Mouse (Mus musculus) lung, embryonic 14.5 days (tissue): ENCODE measurements at regions not wholly inside any gene's neighbourhood (a gene's known extent, or its start where the extent isn't known, plus 50 kb on each side); places are given as distances from the start of the nearest gene placed in this dataset.

ENCODE experiments used
- ATAC-seq: fragments of 200-750 bp; cut with Nextera tagmentation; 2 replicates; pipeline ENCODE4 v1.8.0; 2017; ENCODE audit warnings: mild to moderate bottlenecking, moderate TSS enrichment, moderate library complexity; ENCODE audit not compliant: insufficient read depth
- DNase-seq: peaks from one replicate; pipeline ENCODE4 v3.0.0-alpha.2; 2015
- H3K27ac ChIP-seq: fragments of 300-500 bp; sonication (generic); 2 replicates; pipeline ENCODE4 v1.5.1; 2014; ENCODE audit warnings: low read depth, mild to moderate bottlenecking, moderate library complexity
- H3K27me3 ChIP-seq: fragments of 300-500 bp; sonication (generic); 2 replicates; pipeline ENCODE4 v1.6.1; 2014; ENCODE audit warnings: low read length, control low read depth; ENCODE audit not compliant: insufficient read depth
- H3K36me3 ChIP-seq: fragments of 300-500 bp; sonication (generic); 2 replicates; pipeline ENCODE4 v1.6.1; 2014; ENCODE audit warnings: control low read depth; ENCODE audit not compliant: insufficient read depth
- H3K4me1 ChIP-seq: fragments of 300-500 bp; sonication (generic); 2 replicates; pipeline ENCODE4 v1.6.1; 2014; ENCODE audit warnings: antibody characterized with exemption, control low read depth; ENCODE audit not compliant: insufficient read depth
- H3K4me2 ChIP-seq: fragments of 300-500 bp; sonication (generic); 2 replicates; pipeline ENCODE4 v1.6.1; 2014; ENCODE audit warnings: mild to moderate bottlenecking
- H3K4me3 ChIP-seq: fragments of 300-500 bp; sonication (generic); 2 replicates; pipeline ENCODE4 v1.5.1; 2014; ENCODE audit warnings: low read depth, low read length
- H3K9ac ChIP-seq: fragments of 300-500 bp; sonication (generic); 2 replicates; pipeline ENCODE4 v1.6.1; 2014
- H3K9me3 ChIP-seq: fragments of 300-500 bp; sonication (generic); 2 replicates; pipeline ENCODE4 v1.6.1; 2016; ENCODE audit warnings: low read depth, low read length, control low read depth
- CTCF ChIP-seq: IDR thresholded peaks from 2 replicates; pipeline ENCODE4 v1.5.1; 2016; ENCODE audit warnings: antibody characterized with exemption, low read depth
- WGBS: fragments of 180-500 bp; shearing (Covaris S2); extraction: QIAGEN DNeasy Blood & Tissue Kit; methylation state at CpG from one replicate; pipeline ENCODE4 v1.1.7; 2014; 5-methylcytosine and 5-hydroxymethylcytosine counted together

DNA sequence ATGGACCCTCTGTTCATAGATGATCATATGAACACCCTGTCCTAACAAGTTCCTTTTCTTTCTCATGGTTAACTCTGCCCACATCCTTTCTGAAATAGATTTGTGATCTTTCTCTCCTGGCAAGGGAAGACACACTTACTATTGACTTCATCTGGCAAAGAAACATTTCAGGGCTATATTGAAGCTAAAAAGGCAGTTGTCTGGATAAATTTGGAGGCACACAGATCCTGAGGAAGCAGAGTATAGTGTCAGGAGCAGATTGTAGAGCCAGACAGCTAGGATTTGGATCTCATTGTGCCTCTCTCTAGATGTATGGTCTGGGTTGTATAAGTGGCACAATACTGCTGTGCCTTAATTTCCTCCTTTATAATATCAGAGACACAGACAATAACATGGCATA lies 1204.7 kb upstream of the Klhl29 start:
- no peak for TF ChIP-seq CTCF
- Histone ChIP-seq H3K27ac (no peak overlapping the region), H3K4me1 (no peaks in the 10 kb centered on the region), H3K27me3 (no peaks in the 10 kb centered on the region), H3K9me3 (no peaks in the 10 kb centered on the region), H3K4me2 (no peak overlapping the region), H3K36me3 (no peaks in the 10 kb centered on the region), H3K4me3 (no peak overlapping the region), H3K9ac (no peak overlapping the region)
- ATAC-seq (no peak), DNase-seq (no peak)

DNA sequence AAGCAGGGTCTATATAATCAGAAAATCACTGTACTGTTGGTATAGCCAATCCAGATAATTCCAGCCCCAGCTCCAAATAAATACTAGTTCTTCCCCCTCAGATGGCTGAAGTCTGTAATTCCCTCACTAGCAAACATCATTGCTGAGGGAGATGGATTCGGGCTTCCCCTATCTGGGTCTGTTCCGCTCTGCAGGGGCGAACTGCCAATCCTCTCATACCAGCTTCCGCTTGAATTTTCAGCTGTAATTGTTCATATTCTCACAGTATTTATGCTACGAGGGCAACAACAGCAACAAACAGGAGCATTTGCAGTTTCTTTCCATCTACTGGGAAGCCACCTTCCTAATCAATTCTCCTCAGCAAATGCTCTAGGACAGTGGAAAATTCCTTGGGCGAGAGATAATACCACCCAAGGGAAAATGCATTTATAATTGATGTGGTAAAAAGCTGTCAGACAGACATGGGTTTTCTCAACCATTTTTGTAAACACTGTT lies 1201.4 kb upstream of the Klhl29 start:
- Histone ChIP-seq H3K36me3 (no peaks in the 10 kb centered on the region), H3K9me3 (no peaks in the 10 kb centered on the region), H3K27ac (no peak overlapping the region), H3K27me3 (no peaks in the 10 kb centered on the region), H3K4me1 (no peaks in the 10 kb centered on the region), H3K9ac (no peak overlapping the region), H3K4me3 (no peak overlapping the region), H3K4me2 (no peak overlapping the region)
- TF ChIP-seq CTCF = no peak
- WGBS = 69% methylated on average over 6 of the region's 6 CpGs
- ATAC-seq (no peak), DNase-seq (peak; percentile 3)
